Mouse (Mus musculus): ENCODE measurements around the gene Ptgfrn. TPM values are rescaled to one million over a fixed set of nuclear protein-coding genes. Genes with fewer than 3 reads are reported as not detected.
A peak's percentile ranks its signal among the peaks of the same experiment; 100 is the strongest.

Ptgfrn gene
- total RNA-seq, 2 experiments from 2014 or later: 40.8 to 47.1 TPM

DNA sequence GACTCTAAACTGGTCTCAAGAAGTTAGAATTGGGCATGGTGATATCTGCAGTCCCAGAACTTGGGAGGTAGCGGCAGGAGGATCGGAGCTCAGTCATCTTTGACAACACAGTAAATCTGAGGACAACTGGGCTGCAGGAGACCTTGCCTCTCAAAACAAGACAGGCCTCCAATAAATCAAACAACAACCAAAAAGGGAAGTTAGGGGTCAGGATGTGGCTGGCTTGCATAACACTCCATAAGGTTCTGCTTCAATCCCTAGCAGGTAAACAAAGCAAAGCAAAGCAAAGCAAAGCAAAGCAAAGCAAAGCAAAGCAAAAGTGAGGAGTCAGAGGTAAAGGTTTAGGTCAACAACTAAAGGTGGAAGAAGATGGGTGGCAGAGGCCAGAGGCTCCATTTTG, 51.9 kb downstream of the Ptgfrn start:
- DNase-seq (ENCODE audit: low spot score in 2 of 2): no peak
- intact Hi-C loops (cut with DNase I): no loop called here

DNA sequence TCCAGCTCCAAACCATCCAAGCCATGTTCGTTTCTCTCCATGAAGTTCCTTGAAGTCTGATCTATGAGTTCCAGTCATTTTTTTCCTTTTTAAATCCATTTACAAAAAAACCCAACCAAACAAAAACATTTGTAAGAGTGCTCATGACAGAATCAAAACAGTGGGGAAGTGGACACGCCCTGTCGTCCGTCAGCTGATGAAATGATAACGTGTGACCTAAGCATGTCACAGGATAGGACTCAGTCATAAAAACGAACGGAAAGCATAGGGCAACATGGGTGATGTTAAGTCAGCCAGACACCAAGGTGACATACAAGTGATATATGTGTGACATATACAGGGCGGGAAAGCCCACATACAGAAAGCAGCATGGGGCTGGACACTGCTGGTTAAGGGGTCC, 54.9 kb downstream of the Ptgfrn start:
- intact Hi-C loops (cut with DNase I): no loop called here
- DNase-seq (ENCODE audit: low spot score in 2 of 2): no peak

DNA sequence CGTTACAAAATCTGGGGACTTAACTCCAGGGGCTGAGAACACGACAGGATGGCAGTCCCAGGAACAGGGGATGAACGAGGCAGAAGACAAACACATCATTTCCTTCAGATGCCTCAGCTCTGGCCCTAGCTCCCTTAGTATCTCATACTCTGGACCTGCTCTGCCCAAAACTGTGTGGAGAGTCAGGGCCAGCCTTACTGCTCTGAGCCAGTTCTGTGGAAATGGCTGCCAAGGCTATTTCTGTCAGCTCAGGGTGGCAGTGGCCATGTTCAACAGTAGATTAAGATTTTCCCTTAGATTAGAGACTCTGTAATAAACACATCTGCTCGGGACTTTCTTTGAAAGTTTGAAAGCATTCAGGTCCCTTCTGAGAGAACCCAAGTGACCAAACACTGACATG, 58.5 kb downstream of the Ptgfrn start:
- intact Hi-C loops (cut with DNase I): no loop called here
- no peak for DNase-seq (ENCODE audit: low spot score in 2 of 2)

DNA sequence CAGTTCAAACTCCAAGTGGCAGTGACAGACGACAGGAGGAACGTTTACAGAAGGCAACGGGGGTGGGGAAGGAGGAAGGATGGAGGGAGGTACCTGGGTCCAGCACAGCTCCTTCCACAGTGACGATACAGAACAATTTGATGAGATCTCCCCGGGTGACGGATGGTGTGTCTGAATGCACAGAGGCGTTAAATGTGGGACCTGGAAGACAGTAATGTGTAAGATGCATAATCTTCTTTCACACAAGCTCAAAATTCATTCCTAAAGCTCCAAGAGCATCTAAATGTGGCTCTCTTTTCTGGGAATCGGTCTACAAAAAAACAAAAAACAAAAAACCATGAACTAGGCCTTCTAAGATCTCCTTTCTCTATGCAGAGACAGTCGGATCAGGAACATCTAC, 60.1 kb downstream of the Ptgfrn start:
- intact Hi-C loops (cut with DNase I): no loop called here
- DNase-seq (ENCODE audit: low spot score in 2 of 2): no peak

DNA sequence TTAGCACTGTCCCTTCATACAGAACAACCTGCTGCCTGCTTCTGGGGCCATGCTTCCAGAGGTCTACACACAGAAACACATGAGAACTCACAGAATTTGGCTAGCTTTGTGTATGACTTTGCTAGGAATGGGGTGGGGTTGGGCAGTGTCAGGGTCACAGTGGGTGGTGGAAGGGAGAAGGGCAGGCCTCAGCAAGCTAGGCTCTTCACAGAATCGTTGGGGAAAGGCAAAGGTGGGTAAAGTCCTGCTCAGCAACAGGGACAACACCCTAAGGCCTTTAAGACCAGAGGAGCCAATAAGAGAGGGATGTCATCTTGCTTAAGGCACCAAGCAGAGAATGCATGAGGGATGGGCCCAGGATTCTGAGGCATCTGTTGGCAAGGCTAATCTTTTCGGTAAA, 61.3 kb downstream of the Ptgfrn start:
- no peak for DNase-seq (ENCODE audit: low spot score in 2 of 2)
- intact Hi-C loops (cut with DNase I): no loop called here

DNA sequence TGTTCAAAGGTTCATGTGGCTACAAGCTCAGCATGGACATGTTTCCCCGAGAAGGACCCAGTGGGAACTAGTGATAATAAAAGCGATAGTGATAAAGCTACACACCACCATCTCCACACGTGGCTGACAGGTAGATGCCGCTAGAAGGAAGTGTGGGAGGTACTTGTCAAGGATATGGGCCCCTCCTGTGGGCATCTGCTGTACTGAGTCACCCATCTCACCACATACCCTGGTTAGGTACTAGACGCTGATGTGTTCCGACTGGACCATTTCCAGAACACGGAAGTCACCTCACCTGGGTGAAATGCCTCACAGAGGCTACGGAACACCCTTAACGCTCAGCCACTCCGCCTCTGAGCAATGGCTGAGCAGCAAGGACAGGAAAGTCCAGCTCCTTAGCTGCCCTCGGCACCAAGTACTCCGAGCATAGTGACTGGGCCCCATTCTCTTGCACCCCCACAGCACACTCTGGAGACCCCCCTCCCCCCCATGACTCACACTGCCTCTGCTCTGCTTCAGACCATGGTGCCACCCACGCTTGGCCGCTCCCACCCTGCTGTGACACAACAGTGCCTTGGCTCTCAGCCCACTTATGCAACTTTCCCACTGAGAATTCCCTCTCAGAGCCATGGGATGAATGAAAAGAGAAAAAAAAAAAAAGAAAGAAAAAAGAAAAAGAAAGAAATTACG, 62.3 kb downstream of the Ptgfrn start:
- intact Hi-C loops (cut with DNase I): no loop called here
- DNase-seq (ENCODE audit: low spot score in 2 of 2): peak; percentile 73 to 89

DNA sequence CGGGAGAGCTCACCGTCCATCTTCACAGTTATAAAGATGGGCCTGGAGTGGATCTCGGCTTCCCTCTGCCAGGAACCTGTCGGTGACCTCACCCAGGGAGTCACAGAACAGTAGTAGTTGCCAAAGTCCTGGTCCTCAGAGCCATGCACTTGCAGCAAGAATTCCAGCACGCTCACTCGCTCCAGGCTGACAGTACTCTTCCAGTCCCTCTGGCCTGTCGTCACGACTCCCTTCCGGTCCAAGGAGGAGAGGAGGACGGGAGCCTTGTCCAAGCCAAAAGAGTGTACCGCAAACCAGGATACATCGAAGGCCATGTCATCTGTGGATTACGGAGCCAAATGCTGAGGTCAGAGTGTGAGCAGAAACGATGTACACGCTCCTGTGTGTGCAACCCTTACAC, 64.6 kb downstream of the Ptgfrn start:
- intact Hi-C loops (cut with DNase I): no loop called here
- no peak for DNase-seq (ENCODE audit: low spot score in 2 of 2)

DNA sequence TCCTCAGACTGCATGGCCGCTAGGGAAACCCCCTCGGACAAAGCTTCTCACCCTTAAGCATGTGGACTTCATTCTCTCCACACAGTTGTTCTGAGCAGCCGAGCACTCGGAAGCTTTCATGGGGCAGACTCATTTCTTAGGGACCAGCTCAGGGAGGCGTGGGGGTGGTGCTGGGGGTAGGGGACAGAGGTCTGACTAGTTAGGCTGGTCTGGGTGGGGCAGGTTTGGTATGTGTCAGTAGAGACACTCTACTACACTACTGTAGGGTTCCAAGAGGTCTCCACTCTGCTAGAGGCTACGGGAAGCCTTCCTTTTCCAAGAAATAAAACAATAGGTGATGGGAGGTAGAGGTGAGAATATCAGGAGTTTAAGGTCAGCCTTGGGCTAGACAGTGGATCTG, 65.4 kb downstream of the Ptgfrn start:
- intact Hi-C loops (cut with DNase I): no loop called here
- no peak for DNase-seq (ENCODE audit: low spot score in 2 of 2)

DNA sequence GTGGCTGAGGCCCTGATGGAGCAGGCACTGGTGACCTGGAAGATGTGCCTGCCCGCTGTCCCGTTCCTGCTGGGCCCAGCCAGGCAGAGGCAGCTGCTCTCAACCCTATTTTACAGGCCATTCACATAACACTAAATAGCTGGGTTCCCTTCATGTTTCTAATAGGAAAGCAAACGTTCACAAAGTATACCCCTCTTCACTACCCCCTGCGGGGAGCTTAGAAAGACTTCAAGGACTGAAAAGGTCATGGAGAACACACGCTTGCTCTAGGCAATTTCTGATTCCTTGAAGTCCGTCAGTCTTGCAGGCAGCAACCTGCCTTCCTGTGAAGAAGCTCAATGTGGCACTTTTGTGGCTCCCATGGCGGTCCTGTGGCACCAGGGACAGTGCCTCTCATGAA, 68.1 kb downstream of the Ptgfrn start:
- intact Hi-C loops (cut with DNase I): no loop called here

DNA sequence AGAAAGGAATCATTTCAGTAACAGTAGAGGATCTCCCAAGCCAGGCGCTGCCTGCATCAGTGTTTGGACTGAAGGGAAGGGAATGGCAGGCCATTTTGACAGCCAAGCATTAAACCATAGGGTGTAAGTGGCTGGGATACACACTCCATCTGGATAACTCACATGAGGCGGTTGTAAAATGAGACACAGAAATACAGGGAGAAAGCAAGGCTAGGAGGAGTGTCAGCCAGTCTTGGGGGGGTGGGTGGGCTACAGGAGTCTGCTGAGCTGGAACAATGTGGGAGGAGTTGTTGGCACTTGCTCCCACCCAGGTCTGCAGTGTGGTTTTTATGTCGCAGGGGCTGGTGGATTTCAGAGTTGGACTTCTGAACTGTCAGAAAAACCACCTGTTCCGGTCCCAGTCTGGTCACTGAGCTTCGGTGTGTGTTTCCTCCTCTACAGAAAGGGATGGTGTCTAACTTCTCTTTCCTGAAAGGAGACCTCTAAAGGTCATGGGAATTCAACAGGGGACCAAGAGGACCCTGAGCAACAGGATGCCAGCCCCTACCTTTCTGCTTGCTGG, 72.0 kb downstream of the Ptgfrn start:
- intact Hi-C loops (cut with DNase I): no loop called here
- DNase-seq (ENCODE audit: low spot score in 2 of 2): no peak

More for the DNA sequence above, 68.1 kb downstream of the Ptgfrn start:
- no peak for DNase-seq (ENCODE audit: low spot score in 2 of 2)

DNA sequence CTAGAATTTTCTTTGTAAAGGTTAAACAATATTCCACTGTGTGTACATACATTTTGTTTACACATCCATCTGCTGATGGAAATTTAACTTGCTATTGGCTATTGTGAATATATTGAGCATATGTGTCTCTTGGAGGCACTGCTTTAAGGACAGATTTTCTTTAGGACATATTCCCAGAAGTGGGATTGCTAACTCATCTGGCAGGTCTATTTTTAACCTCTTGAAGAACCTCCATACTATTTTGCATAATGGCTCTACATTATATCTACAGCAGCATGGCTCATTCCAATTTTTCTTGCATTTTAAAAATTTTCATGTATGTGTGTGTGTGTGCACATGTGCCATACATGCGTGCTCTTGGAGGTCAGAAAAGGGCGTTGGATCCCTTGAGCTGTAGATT, 74.1 kb downstream of the Ptgfrn start:
- intact Hi-C loops (cut with DNase I): no loop called here
- DNase-seq (ENCODE audit: low spot score in 2 of 2): no peak

DNA sequence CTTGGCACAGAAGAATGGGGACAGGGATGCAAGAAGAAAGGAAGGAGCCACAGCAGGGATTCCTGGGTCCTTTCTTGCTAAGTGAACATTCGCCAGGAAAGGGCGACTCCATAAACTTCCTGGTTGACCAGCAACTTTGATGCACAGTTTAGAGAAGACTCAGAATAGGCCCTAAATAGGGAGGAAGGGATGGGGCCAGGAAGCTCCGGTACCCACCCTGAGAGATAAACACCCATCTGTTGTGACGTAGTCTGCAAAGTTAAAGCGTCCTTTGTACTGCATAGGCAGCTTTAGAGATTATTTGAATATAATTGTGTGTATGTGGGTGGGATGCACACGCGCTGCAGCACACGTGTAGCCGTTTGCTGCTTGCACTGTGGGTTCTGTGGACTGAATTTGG, 75.6 kb downstream of the Ptgfrn start:
- DNase-seq (ENCODE audit: low spot score in 2 of 2): no peak
- intact Hi-C loops (cut with DNase I): no loop called here

DNA sequence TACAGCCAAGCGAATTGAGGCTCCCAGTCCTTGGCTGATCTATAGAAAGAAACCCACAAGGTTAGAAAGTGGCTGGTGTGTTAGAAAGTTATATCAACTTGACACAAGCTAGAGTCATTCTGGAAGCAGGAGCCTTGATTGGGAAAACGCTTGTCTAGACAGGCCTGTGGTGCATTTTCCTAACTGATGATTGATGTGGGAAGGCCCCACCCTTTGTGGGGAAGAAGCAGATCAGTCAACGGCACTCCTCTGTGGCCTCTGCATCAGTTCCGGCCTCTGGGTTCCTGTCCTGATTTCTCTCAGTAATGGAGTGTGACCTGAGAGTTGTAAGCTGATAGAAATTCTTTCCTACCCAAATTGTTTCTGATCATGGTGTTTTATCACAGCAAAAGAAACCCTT, 76.4 kb downstream of the Ptgfrn start:
- no peak for DNase-seq (ENCODE audit: low spot score in 2 of 2)
- intact Hi-C loops (cut with DNase I): no loop called here

DNA sequence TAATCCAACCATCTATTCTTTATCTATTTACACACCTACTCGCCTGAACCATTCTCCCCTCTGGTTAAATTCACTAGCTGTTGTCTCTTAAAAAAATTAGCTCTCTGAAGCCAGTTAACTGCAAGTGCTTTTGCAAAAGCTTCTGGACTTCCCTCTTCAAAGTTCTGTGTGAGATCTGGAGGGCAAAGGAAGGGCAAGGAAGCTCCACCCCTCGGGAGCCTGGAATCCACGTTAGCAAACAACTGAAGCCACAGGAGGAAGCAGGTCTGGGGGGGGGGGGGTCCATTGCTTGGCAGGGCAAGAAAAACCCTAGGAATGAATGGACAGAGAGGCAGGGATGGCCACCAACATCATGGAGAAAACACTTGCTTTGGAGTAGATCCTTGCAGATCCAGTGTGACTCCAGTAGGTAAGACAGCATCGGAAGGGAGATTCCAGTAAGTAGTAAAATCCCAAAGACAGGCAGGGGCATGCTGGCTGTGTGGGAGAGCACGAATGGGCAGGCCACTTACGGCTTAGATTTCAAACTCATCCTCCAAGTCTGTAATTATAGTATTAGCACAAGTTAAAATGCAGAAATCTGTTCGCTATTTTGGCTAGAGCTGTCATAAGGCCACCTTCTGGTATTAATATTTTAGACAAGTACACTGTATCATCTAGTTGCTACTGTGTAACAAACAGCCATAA, 78.5 kb downstream of the Ptgfrn start:
- no peak for DNase-seq (ENCODE audit: low spot score in 2 of 2)
- intact Hi-C loops (cut with DNase I): no loop called here

DNA sequence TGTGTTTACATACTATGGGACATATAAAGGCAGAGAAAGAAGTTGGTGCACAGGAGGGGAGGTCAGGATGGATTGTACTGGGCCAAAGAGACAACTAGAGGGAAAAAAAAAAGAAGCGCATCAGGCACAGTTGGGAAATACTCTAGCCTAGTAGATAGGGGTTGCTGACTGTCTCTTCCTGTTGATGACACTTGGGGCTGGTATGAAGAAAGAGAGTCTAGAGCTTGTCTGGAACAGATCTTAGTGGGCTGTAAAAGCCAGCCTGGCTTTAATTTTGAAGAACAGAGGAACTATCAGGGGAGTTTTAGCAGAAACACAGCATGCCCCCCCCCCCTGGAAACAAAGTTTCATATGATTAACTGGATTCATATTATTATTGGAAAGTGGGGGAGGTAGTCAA, 79.4 kb downstream of the Ptgfrn start:
- DNase-seq (ENCODE audit: low spot score in 2 of 2): no peak
- intact Hi-C loops (cut with DNase I): no loop called here

DNA sequence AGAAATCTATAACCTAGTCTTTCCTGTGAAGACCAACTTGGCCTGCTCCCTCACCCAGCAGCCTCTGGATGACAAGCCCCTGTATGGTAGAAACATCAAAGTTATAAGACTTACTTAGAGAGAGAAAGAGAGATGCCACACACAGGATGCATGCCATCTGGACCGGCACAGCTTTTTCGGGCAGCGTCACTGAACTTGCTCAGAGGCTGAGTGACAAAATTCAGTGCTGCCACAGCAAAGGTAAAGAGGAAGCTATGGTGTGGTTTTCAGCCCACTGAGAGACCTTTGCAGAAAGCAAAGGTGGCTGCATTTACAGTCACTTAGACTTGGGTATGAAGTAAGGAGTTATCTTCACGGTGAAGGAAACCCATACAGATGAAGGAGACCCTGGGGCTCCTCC, 80.7 kb downstream of the Ptgfrn start, which contains the start of gene Cd101:
Gene Cd101 (minus strand): TSS at position 218 of the 400 bp plus-strand sequence.
- intact Hi-C loops (cut with DNase I): no loop called here
- DNase-seq (ENCODE audit: low spot score in 2 of 2): no peak

DNA sequence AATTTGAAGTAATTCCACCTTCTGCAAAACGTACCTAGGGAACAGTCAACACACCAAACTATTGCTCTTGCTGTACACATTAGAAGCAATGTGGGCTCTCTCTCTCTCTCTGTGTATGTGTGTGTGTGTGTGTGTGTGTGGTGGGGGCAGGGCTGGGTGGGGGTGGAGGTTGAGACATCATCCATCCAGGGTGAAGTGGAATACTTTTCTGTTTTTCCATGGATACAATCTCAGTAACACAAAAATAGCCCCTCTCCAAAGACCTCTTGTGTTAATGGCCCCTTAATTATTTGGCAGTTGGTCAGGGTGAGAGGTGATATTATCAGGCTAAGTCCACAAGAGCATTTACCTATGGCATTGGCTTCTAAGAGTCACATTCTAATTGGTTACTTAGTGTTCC, 83.3 kb downstream of the Ptgfrn start:
- intact Hi-C loops (cut with DNase I): no loop called here
- no peak for DNase-seq (ENCODE audit: low spot score in 2 of 2)

DNA sequence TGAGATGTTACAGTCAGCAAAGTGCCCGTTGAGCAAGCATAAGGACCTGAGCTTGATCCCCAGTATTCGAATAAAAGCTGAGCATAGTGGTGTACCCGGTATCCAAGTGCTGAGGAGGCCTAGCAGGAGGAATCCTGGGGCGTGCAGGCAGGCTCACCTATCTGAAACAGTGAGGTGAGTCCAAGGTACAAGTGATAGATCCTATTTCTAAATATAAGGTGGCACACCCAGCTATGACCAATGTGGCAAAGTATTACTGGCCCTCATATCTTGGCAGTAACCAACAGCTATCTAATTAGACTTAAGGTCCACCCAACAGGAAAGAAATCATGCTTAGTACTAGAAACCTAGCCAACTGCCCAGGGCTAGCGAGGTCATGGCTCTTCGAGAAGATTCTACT, 87.1 kb downstream of the Ptgfrn start:
- intact Hi-C loops (cut with DNase I): no loop called here
- no peak for DNase-seq (ENCODE audit: low spot score in 2 of 2)

DNA sequence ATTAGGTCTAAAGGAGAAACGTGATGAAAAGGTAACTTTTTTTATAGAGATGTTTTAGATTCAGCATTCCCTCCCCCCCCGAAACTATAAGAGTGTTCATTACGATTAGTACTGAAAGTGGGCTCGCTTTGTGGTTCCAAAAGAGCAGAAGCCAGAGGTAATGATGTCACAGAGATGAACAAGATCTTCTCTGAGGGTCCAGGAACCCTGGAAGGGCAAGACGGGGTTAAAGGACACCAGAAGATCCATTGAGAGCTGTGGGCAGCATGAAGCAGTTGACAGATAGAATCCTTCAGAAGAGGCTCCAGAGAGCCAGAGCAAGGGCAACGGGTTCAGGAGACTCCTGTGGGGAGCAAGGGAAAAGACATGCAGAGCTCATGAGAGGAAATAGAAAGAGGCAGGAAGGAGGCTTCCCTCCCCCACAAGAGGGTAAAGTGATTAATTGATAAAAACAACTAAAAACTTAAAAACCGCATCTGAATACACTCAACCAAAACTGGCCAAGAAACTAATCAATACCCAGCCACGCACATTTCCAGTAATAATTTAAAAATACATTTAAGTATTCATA, 88.5 kb downstream of the Ptgfrn start:
- no peak for DNase-seq (ENCODE audit: low spot score in 2 of 2)
- intact Hi-C loops (cut with DNase I): no loop called here

DNA sequence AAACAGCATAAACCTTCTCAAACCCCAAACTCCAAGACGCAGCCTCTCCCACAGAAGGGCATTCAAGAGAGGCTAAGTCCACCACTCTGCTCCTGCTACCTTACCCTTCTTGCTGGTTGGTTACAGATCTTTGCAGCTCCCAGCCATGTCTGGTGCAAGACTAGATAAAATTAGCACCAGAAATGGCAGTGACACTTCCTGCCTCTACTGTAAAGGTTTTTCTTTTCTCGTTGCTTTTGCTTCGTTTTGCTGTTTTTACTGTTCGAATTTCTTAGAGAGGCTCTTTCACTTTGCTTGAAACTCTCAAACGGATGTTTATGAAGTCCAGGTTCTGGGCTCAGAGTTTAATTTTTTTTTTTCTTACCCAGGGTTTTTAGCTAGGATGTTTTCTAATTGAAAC, 89.0 kb downstream of the Ptgfrn start:
- intact Hi-C loops (cut with DNase I): no loop called here

DNA sequence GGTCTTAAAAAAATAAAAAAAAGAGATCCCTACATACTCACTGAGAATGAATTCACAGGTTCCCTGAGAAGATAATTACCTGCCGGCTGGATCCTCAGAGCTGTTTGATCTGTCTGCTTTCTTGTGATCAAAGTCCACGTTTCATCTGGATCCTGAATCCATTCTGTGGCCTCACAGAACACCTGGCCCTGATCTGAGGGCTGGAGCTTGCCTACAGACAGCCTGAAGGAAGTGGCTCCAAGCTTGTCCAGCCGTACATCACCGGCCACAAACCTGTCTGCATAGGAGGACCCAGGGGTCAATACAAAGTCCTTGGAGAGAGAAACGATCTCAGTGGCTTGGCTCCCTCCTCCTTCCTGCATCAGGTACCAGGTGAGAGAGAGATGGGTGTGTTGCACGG, 91.6 kb downstream of the Ptgfrn start:
- intact Hi-C loops (cut with DNase I): no loop called here
- DNase-seq (ENCODE audit: low spot score in 2 of 2): no peak

More for the DNA sequence above, 89.0 kb downstream of the Ptgfrn start:
- no peak for DNase-seq (ENCODE audit: low spot score in 2 of 2)

Measured in left cerebral cortex, postnatal 14 days (tissue).